Mouse (Mus musculus) MEL (cell line): ENCODE data around the gene Apba2. TPM values are rescaled to one million over a fixed set of nuclear protein-coding genes. Genes with fewer than 3 reads are reported as not detected.

Experiments
- DNase-seq: peaks from one replicate; pipeline ENCODE4 v3.0.0; 2011; ENCODE audit warnings: low read depth, low spot score
- H3K27ac ChIP-seq: 2 replicates; pipeline ENCODE4 v1.5.1; 2012; ENCODE audit warnings: low read depth, mild to moderate bottlenecking, control low read depth, low read length, moderate library complexity; ENCODE audit not compliant: control insufficient read depth
- H3K27me3 ChIP-seq, 2 experiments: fragments of 150-350 bp in 1 of 2; sonication (generic) in 1 of 2; 2 replicates each; pipeline ENCODE4 v1.6.1; 2012; ENCODE audit warnings: low read length in 2 of 2, mild to moderate bottlenecking in 2 of 2, improper control_type of control experiment in 1 of 2, moderate library complexity in 1 of 2; ENCODE audit not compliant: insufficient read depth in 2 of 2, control insufficient read depth in 1 of 2
- H3K36me3 ChIP-seq, 2 experiments: 2 replicates each; pipeline ENCODE4 v1.6.1; 2012 to 2014; ENCODE audit warnings: low read length in 2 of 2, improper control_type of control experiment in 1 of 2, inconsistent platforms in 1 of 2, mild to moderate bottlenecking in 1 of 2; ENCODE audit not compliant: insufficient read depth in 2 of 2, control insufficient read depth in 1 of 2
- H3K4me1 ChIP-seq, 2 experiments: fragments of 150-350 bp in 1 of 2; sonication (generic) in 1 of 2; 2 replicates each; pipeline ENCODE4 v1.6.1; 2012; ENCODE audit warnings: low read length in 2 of 2, improper control_type of control experiment in 1 of 2, mild to moderate bottlenecking in 1 of 2; ENCODE audit not compliant: insufficient read depth in 2 of 2, control insufficient read depth in 1 of 2
- H3K4me3 ChIP-seq, 2 experiments: fragments of 150-350 bp in 1 of 2; sonication (generic) in 1 of 2; 2 replicates each; pipeline ENCODE4 v1.5.1; 2012; ENCODE audit warnings: low read depth in 2 of 2, low read length in 2 of 2, mild to moderate bottlenecking in 2 of 2, moderate library complexity in 2 of 2, control low read depth in 1 of 2, improper control_type of control experiment in 1 of 2; ENCODE audit not compliant: control insufficient read depth in 1 of 2, insufficient read depth in 1 of 2
- H3K79me2 ChIP-seq: 2 replicates; pipeline ENCODE4 v1.6.1; 2012; ENCODE audit warnings: mild to moderate bottlenecking, low read length, moderate library complexity; ENCODE audit not compliant: control insufficient read depth, poor library complexity, insufficient read depth
- H3K9ac ChIP-seq: 2 replicates; pipeline ENCODE4 v1.6.1; 2012; ENCODE audit warnings: low read depth, mild to moderate bottlenecking, control low read depth, low read length, moderate library complexity; ENCODE audit not compliant: control insufficient read depth, poor library complexity, severe bottlenecking
- H3K9me3 ChIP-seq: fragments of 150-350 bp; sonication (generic); replicated peaks from 2 replicates; pipeline ENCODE4 v1.6.1; 2012; ENCODE audit warnings: mild to moderate bottlenecking, low read length, improper control_type of control experiment, moderate library complexity; ENCODE audit not compliant: insufficient read depth
- CHD2 ChIP-seq: IDR thresholded peaks from 2 replicates; pipeline ENCODE4 v1.6.1; 2011; ENCODE audit warnings: low read length, improper control_type of control experiment
- ELF1 ChIP-seq: IDR thresholded peaks from 2 replicates; pipeline ENCODE4 v1.6.1; 2014; ENCODE audit warnings: low read depth, mild to moderate bottlenecking, inconsistent platforms, low read length, improper control_type of control experiment, moderate library complexity
- EP300 ChIP-seq, 2 experiments: IDR thresholded peaks; 2 replicates each; pipeline ENCODE4 v1.6.1; 2011; ENCODE audit warnings: improper control_type of control experiment in 2 of 2, low read length in 2 of 2, low read depth in 1 of 2, mild to moderate bottlenecking in 1 of 2
- ETS1 ChIP-seq: IDR thresholded peaks from 2 replicates; pipeline ENCODE4 v1.6.1; 2012; ENCODE audit warnings: low read depth, mild to moderate bottlenecking, inconsistent platforms, low read length, improper control_type of control experiment, moderate library complexity
- KAT2A ChIP-seq: conservative IDR thresholded peaks from 2 replicates; pipeline ENCODE4 v1.6.1; 2012; ENCODE audit warnings: low read depth, low read length, improper control_type of control experiment, inconsistent platforms
- MAFK ChIP-seq: IDR thresholded peaks from 2 replicates; pipeline ENCODE4 v1.6.1; 2011; ENCODE audit warnings: low read depth, mild to moderate bottlenecking, low read length, improper control_type of control experiment, borderline replicate concordance
- MAX ChIP-seq: IDR thresholded peaks from 2 replicates; pipeline ENCODE4 v1.6.1; 2011; ENCODE audit warnings: low read length, improper control_type of control experiment
- MAZ ChIP-seq: IDR thresholded peaks from 2 replicates; pipeline ENCODE4 v1.6.1; 2012; ENCODE audit warnings: low read depth, mild to moderate bottlenecking, inconsistent platforms, low read length, improper control_type of control experiment
- MEF2A ChIP-seq: IDR thresholded peaks from 2 replicates; pipeline ENCODE4 v1.6.1; 2014; ENCODE audit warnings: low read depth, mild to moderate bottlenecking, inconsistent platforms, low read length, improper control_type of control experiment; ENCODE audit not compliant: poor library complexity, insufficient replicate concordance, severe bottlenecking; ENCODE audit errors: extremely low read depth
- MYB ChIP-seq: IDR thresholded peaks from 2 replicates; pipeline ENCODE4 v1.6.1; 2011; ENCODE audit warnings: mild to moderate bottlenecking, low read depth, low read length, improper control_type of control experiment
- NRF1 ChIP-seq: IDR thresholded peaks from 2 replicates; pipeline ENCODE4 v1.6.1; 2014; ENCODE audit warnings: low read depth, mild to moderate bottlenecking, inconsistent platforms, low read length, improper control_type of control experiment, moderate library complexity; ENCODE audit not compliant: poor library complexity, insufficient read depth, severe bottlenecking
- POLR2A ChIP-seq, 2 experiments: IDR thresholded peaks; 2 replicates each; pipeline ENCODE4 v1.6.1; 2011 to 2012; ENCODE audit warnings: low read length in 2 of 2, mild to moderate bottlenecking in 2 of 2, control low read depth in 1 of 2, improper control_type of control experiment in 1 of 2, low read depth in 1 of 2, moderate library complexity in 1 of 2; ENCODE audit not compliant: control insufficient read depth in 1 of 2, insufficient read depth in 1 of 2, poor library complexity in 1 of 2
- POLR2AphosphoS2 ChIP-seq: IDR thresholded peaks from 2 replicates; pipeline ENCODE4 v1.6.1; 2011; ENCODE audit warnings: low read length, improper control_type of control experiment
- RAD21 ChIP-seq: IDR thresholded peaks from 2 replicates; pipeline ENCODE4 v1.6.1; 2011; ENCODE audit warnings: mild to moderate bottlenecking, low read depth, low read length, improper control_type of control experiment
- SMC3 ChIP-seq: IDR thresholded peaks from 2 replicates; pipeline ENCODE4 v1.6.1; 2011; ENCODE audit warnings: low read depth, low read length, improper control_type of control experiment
- USF1 ChIP-seq: IDR thresholded peaks from 2 replicates; pipeline ENCODE4 v1.6.1; 2014; ENCODE audit warnings: low read depth, mild to moderate bottlenecking, inconsistent platforms, low read length, improper control_type of control experiment, moderate library complexity
- ZC3H11A ChIP-seq: IDR thresholded peaks from 2 replicates; pipeline ENCODE4 v1.6.1; 2012; ENCODE audit warnings: low read depth, mild to moderate bottlenecking, inconsistent platforms, low read length, improper control_type of control experiment
- ZKSCAN1 ChIP-seq: IDR thresholded peaks from 2 replicates; pipeline ENCODE4 v1.6.1; 2012; ENCODE audit warnings: low read depth, mild to moderate bottlenecking, inconsistent platforms, low read length, improper control_type of control experiment, moderate library complexity
- ZMIZ1 ChIP-seq: IDR thresholded peaks from 2 replicates; pipeline ENCODE4 v1.6.1; 2012; ENCODE audit warnings: low read depth, mild to moderate bottlenecking, inconsistent platforms, low read length, improper control_type of control experiment, moderate library complexity
- ZNF384 ChIP-seq: IDR thresholded peaks from 2 replicates; pipeline ENCODE4 v1.6.1; 2012; ENCODE audit warnings: low read depth, mild to moderate bottlenecking, inconsistent platforms, low read length, improper control_type of control experiment
- polyA plus RNA-seq, 2 experiments: library from polyadenylated mRNA; stranded (reverse) in 1 of 2; unstranded in 1 of 2; fragments of >175 nt in 1 of 2; fragments of >200 nt in 1 of 2; gene quantifications; 2 replicates each; pipeline versions ENCODE4 v1.2.1 to v1.2.4; 2012; ENCODE audit warnings: low replicate concordance in 2 of 2, low read depth in 1 of 2; ENCODE audit not compliant: insufficient read length in 2 of 2, insufficient read depth in 1 of 2, missing spikeins in 1 of 2
- total RNA-seq: library from RNA; depleted of rRNA; stranded (reverse); fragments of 300-350 nt; gene quantifications from 2 replicates; pipeline ENCODE4 v1.2.3, GENCODE M21; 2012

Apba2 gene
- total and polyA plus RNA-seq, 3 experiments = not detected

- no peak for TF ChIP-seq ELF1
Measured at GRCm38 (mm10) chr7:64619261-64619660, 117.8 kb downstream of the Apba2 start (continued).

GRCm38 (mm10) chr7:64626494-64626893, 125.0 kb downstream of the Apba2 start:
- Histone ChIP-seq H3K4me1 (no peaks in the 10 kb centered on the region), H3K79me2 (no peaks in the 10 kb centered on the region), H3K36me3 (no peaks in the 10 kb centered on the region), H3K4me3 (no peak overlapping the region), H3K27me3 (no peaks in the 10 kb centered on the region), H3K9me3 (no peaks in the 10 kb centered on the region), H3K27ac (no peak overlapping the region), H3K9ac (no peak overlapping the region)
- DNase-seq = no peak
- TF ChIP-seq CHD2 (no peak), POLR2AphosphoS2 (no peak), KAT2A (no peak), MYB (no peak), RAD21 (no peak), MEF2A (no peak), ZMIZ1 (no peak), USF1 (no peak), MAFK (no peak), POLR2A (IDR thresholded peaks at IDR 0.05; ENCODE audit: control insufficient read depth in 1 of 2, insufficient read depth in 1 of 2, low read depth in 1 of 2, low read length in 2 of 2, poor library complexity in 1 of 2) (no peak), ZNF384 (no peak), ETS1 (no peak), MAZ (no peak), MAX (no peak), EP300 (IDR thresholded peaks at IDR 0.05; ENCODE audit: low read depth in 1 of 2, low read length in 2 of 2) (no peak), SMC3 (no peak), ZC3H11A (no peak), NRF1 (no peak), ZKSCAN1 (no peak)

- H3K9me3 ChIP-seq = no peaks in the 10 kb centered on the region
Measured at GRCm38 (mm10) chr7:64627972-64628655, 126.6 kb downstream of the Apba2 start.

More at GRCm38 (mm10) chr7:64627972-64628655, 126.6 kb downstream of the Apba2 start:
- Histone ChIP-seq H3K27me3 (no peaks in the 10 kb centered on the region), H3K79me2 (no peaks in the 10 kb centered on the region), H3K4me1 (no peaks in the 10 kb centered on the region), H3K27ac (no peak overlapping the region), H3K9ac (no peak overlapping the region), H3K36me3 (no peaks in the 10 kb centered on the region), H3K4me3 (no peak overlapping the region)
- DNase-seq = no peak
- TF ChIP-seq ZC3H11A = no peak
